Mouse (Mus musculus) kidney, adult 2 months (tissue): ENCODE measurements around the gene Cstb.

Source experiments
- CTCF ChIP-seq: fragments of 200-500 bp; conservative IDR thresholded peaks from 2 replicates; pipeline ENCODE4 v1.5.1; 2011; ENCODE audit warnings: low read depth, mild to moderate bottlenecking, control low read depth, low read length, moderate library complexity, mixed read lengths; ENCODE audit not compliant: insufficient read depth, insufficient read length
- POLR2A ChIP-seq: fragments of 200-500 bp; IDR thresholded peaks from one replicate; pipeline ENCODE4 v1.6.1; 2011; ENCODE audit warnings: low read depth, low read length, control low read depth

GRCm38 (mm10) chr10:78464792-78465207 is 39.3 kb downstream of the Cstb start, which contains the start of gene Pdxk:
- no peak for TF ChIP-seq CTCF
- peak; percentile 87 for TF ChIP-seq POLR2A
